Mouse (Mus musculus) mature B cell (primary cell): ENCODE measurements around the gene Slc18a3.

Source experiments
- in situ Hi-C: fragments of 300-500 bp; cut with MboI; formaldehyde crosslinking; loops from 2 replicates; pipeline ENCODE4 v1.14.3; 2019

Gene Slc18a3

GRCm38 (mm10) chr14:32463211-32464040, 1.2 kb downstream of the Slc18a3 start:
- in situ Hi-C loops: no loop called here

GRCm38 (mm10) chr14:32452552-32452951, 12.1 kb downstream of the Slc18a3 start:
- in situ Hi-C loops: no loop called here

- in situ Hi-C loops: no loop called here
Observed at GRCm38 (mm10) chr14:32446989-32447388, 17.7 kb downstream of the Slc18a3 start.

- in situ Hi-C loops: no loop called here
Observed at GRCm38 (mm10) chr14:32443446-32443845, 21.2 kb downstream of the Slc18a3 start.

- in situ Hi-C loops: no loop called here
Observed at GRCm38 (mm10) chr14:32439744-32440143, 24.9 kb downstream of the Slc18a3 start.

GRCm38 (mm10) chr14:32439316-32439715, 25.3 kb downstream of the Slc18a3 start:
- in situ Hi-C loops: no loop called here

- in situ Hi-C loops: no loop called here
Observed at GRCm38 (mm10) chr14:32437352-32437793, 27.3 kb downstream of the Slc18a3 start.

- in situ Hi-C loops: no loop called here
Observed at GRCm38 (mm10) chr14:32429030-32429602, 35.5 kb downstream of the Slc18a3 start.

- in situ Hi-C loops: no loop called here
Observed at GRCm38 (mm10) chr14:32423946-32424345, 40.7 kb downstream of the Slc18a3 start.

GRCm38 (mm10) chr14:32418747-32419146, 45.9 kb downstream of the Slc18a3 start:
- in situ Hi-C loops: no loop called here
